Mouse (Mus musculus) myocyte (in vitro differentiated cells): ENCODE results near the gene Mmgt2. TPM values are rescaled to one million over a fixed set of nuclear protein-coding genes. Genes with fewer than 3 reads are reported as not detected.
A peak's percentile ranks its signal among the peaks of the same experiment; 100 is the strongest.
"Not testable (repeated sequence)": the region's sequence is repeated elsewhere in the genome, so short reads cannot be mapped to it uniquely, and the experiment has no call there.

Experiments
- H3K27me3 ChIP-seq: one replicate; pipeline ENCODE4 v1.6.1; 2011; ENCODE audit not compliant: control insufficient read depth, insufficient read depth, insufficient read length
- H3K36me3 ChIP-seq: one replicate; pipeline ENCODE4 v1.6.1; 2011; ENCODE audit not compliant: control insufficient read depth, insufficient read depth
- H3K4me2 ChIP-seq: one replicate; pipeline ENCODE4 v1.6.1; 2011; ENCODE audit warnings: low read depth, control low read depth
- H3K4me3 ChIP-seq: one replicate; pipeline ENCODE4 v1.5.1; 2011; ENCODE audit warnings: mild to moderate bottlenecking, control low read depth, moderate library complexity
- H3K79me2 ChIP-seq: one replicate; pipeline ENCODE4 v1.6.1; 2011; ENCODE audit not compliant: control insufficient read depth, insufficient read depth
- H3ac ChIP-seq: one replicate; pipeline ENCODE4 v1.6.1; 2011; ENCODE audit not compliant: control insufficient read depth, insufficient read length
- CEBPB ChIP-seq: IDR thresholded peaks from 2 replicates; pipeline ENCODE4 v1.6.1; 2011; ENCODE audit warnings: mild to moderate bottlenecking, moderate library complexity; ENCODE audit not compliant: poor library complexity, insufficient read depth, severe bottlenecking
- E2F4 ChIP-seq: IDR thresholded peaks from one replicate; pipeline ENCODE4 v1.6.1; 2011; ENCODE audit warnings: mild to moderate bottlenecking, control low read depth, moderate library complexity; ENCODE audit not compliant: insufficient read depth
- MAX ChIP-seq: IDR thresholded peaks from one replicate; pipeline ENCODE4 v1.6.1; 2011; ENCODE audit warnings: low read depth, mild to moderate bottlenecking, control low read depth
- MYOD1 ChIP-seq, 3 experiments: IDR thresholded peaks; one replicate each; pipeline ENCODE4 v1.6.1; 2011; ENCODE audit warnings: control low read depth in 2 of 3, low read depth in 2 of 3, mild to moderate bottlenecking in 2 of 3, moderate library complexity in 1 of 3; ENCODE audit not compliant: insufficient read length in 2 of 3, control insufficient read depth in 1 of 3
- MYOG ChIP-seq, 3 experiments: IDR thresholded peaks; one replicate each; pipeline ENCODE4 v1.6.1; 2011; ENCODE audit warnings: control low read depth in 2 of 3, low read depth in 2 of 3, mild to moderate bottlenecking in 2 of 3; ENCODE audit not compliant: insufficient read length in 2 of 3, control insufficient read depth in 1 of 3, insufficient read depth in 1 of 3
- POLR2A ChIP-seq: IDR thresholded peaks from one replicate; pipeline ENCODE4 v1.6.1; 2011; ENCODE audit warnings: low read depth, mild to moderate bottlenecking, control low read depth, moderate library complexity; ENCODE audit not compliant: insufficient read length
- POLR2AphosphoS2 ChIP-seq: IDR thresholded peaks from one replicate; pipeline ENCODE4 v1.6.1; 2011; ENCODE audit warnings: low read depth, control low read depth; ENCODE audit not compliant: insufficient read length
- REST ChIP-seq: IDR thresholded peaks from one replicate; pipeline ENCODE4 v1.6.1; 2011; ENCODE audit warnings: mild to moderate bottlenecking, control low read depth, moderate library complexity; ENCODE audit not compliant: insufficient read depth, insufficient read length
- SRF ChIP-seq: IDR thresholded peaks from one replicate; pipeline ENCODE4 v1.6.1; 2011; ENCODE audit warnings: low read depth; ENCODE audit not compliant: control insufficient read depth, insufficient read length
- TCF12 ChIP-seq: IDR thresholded peaks from one replicate; pipeline ENCODE4 v1.6.1; 2011; ENCODE audit warnings: mild to moderate bottlenecking, control low read depth; ENCODE audit not compliant: poor library complexity, insufficient read depth, severe bottlenecking
- TCF3 ChIP-seq: IDR thresholded peaks from one replicate; pipeline ENCODE4 v1.6.1; 2011; ENCODE audit warnings: low read depth, control low read depth; ENCODE audit not compliant: insufficient read length
- USF1 ChIP-seq: IDR thresholded peaks from one replicate; pipeline ENCODE4 v1.6.1; 2011; ENCODE audit warnings: low read depth, mild to moderate bottlenecking, control low read depth, moderate library complexity
- polyA plus RNA-seq: library from polyadenylated mRNA; unstranded; fragments of >200 nt; fragmentation: generic; extraction: Trizol; gene quantifications from one replicate; pipeline ENCODE4 v1.2.1, GENCODE M21; 2012; ENCODE audit warnings: missing spikeins

Gene Mmgt2
- polyA plus RNA-seq, 1 experiment: 29.2 TPM

- peak overlapping the region; percentile 73 for H3K4me2 ChIP-seq
Measured at GRCm38 (mm10) chr11:62646958-62647515, 1.4 kb upstream of the Mmgt2 start.

GRCm38 (mm10) chr11:62647661-62648590 lies 538 bp upstream of the Mmgt2 start, which contains the start of gene Lrrc75a:
TSS of gene Lrrc75a (minus strand) at chr11:62648523.
- TF ChIP-seq REST (no peak), POLR2A (peak; percentile 52), POLR2AphosphoS2 (no peak), SRF (no peak)
- Histone ChIP-seq H3K4me2 (peak within 1 kb of the TSS; percentile 73), H3K79me2 (peaks cover 13% of the 10 kb centered on the region), H3ac (peak within 1 kb of the TSS; percentile 83), H3K4me3 (peak within 1 kb of the TSS; percentile 27), H3K27me3 (no peaks in the 10 kb centered on the region), H3K36me3 (no peaks in the 10 kb centered on the region)

More at GRCm38 (mm10) chr11:62646958-62647515, 1.4 kb upstream of the Mmgt2 start:
- Histone ChIP-seq H3ac (no peak overlapping the region), H3K79me2 (peaks cover 13% of the 10 kb centered on the region), H3K4me3 (peak overlapping the region; percentile 27), H3K27me3 (no peaks in the 10 kb centered on the region), H3K36me3 (no peaks in the 10 kb centered on the region)
- TF ChIP-seq POLR2AphosphoS2 (no peak), MAX (no peak), SRF (no peak), TCF3 (no peak), MYOG (IDR thresholded peaks at IDR 0.05; ENCODE audit: control insufficient read depth in 1 of 3, insufficient read depth in 1 of 3, insufficient read length in 2 of 3, low read depth in 2 of 3) (no peak), POLR2A (no peak), MYOD1 (IDR thresholded peaks at IDR 0.05; ENCODE audit: control insufficient read depth in 1 of 3, insufficient read length in 2 of 3, low read depth in 2 of 3) (no peak), REST (no peak)

GRCm38 (mm10) chr11:62649803-62650202 lies 1.3 kb downstream of the Mmgt2 start:
- not testable (repeated sequence) for H3K79me2 ChIP-seq, H3ac ChIP-seq, H3K27me3 ChIP-seq, H3K36me3 ChIP-seq
- H3K4me3 ChIP-seq: peak overlapping the region; percentile 27
- H3K4me2 ChIP-seq: peak overlapping the region; percentile 69

GRCm38 (mm10) chr11:62651563-62651962 lies 3.1 kb downstream of the Mmgt2 start:
- Histone ChIP-seq H3K27me3 (no peaks in the 10 kb centered on the region), H3K36me3 (no peaks in the 10 kb centered on the region), H3K79me2 (peaks cover 7% of the 10 kb centered on the region), H3K4me2 (no peak overlapping the region), H3ac (no peak overlapping the region), H3K4me3 (no peak overlapping the region)
- TF ChIP-seq USF1: no peak
- TF ChIP-seq MAX: no peak
- no peak for TF ChIP-seq E2F4
- TF ChIP-seq POLR2A: no peak
- TF ChIP-seq MYOG (IDR thresholded peaks at IDR 0.05; ENCODE audit: control insufficient read depth in 1 of 3, insufficient read depth in 1 of 3, insufficient read length in 2 of 3, low read depth in 2 of 3): no peak
- TF ChIP-seq TCF12: no peak
- TF ChIP-seq TCF3: no peak
- TF ChIP-seq MYOD1 (IDR thresholded peaks at IDR 0.05; ENCODE audit: control insufficient read depth in 1 of 3, insufficient read length in 2 of 3, low read depth in 2 of 3): no peak
- TF ChIP-seq CEBPB: no peak

- TF ChIP-seq TCF12 (no peak), CEBPB (no peak), USF1 (no peak), MYOD1 (IDR thresholded peaks at IDR 0.05; ENCODE audit: control insufficient read depth in 1 of 3, insufficient read length in 2 of 3, low read depth in 2 of 3) (no peak), MYOG (IDR thresholded peaks at IDR 0.05; ENCODE audit: control insufficient read depth in 1 of 3, insufficient read depth in 1 of 3, insufficient read length in 2 of 3, low read depth in 2 of 3) (no peak), MAX (no peak), E2F4 (no peak), SRF (no peak), POLR2A (no peak), REST (no peak)
- Histone ChIP-seq H3K4me2 (no peak overlapping the region), H3ac (no peak overlapping the region)
Measured at GRCm38 (mm10) chr11:62652080-62652479, 3.6 kb downstream of the Mmgt2 start.

More at GRCm38 (mm10) chr11:62652080-62652479, 3.6 kb downstream of the Mmgt2 start:
- H3K79me2 ChIP-seq: peaks cover 7% of the 10 kb centered on the region
- H3K4me3 ChIP-seq: no peak overlapping the region
- H3K27me3 ChIP-seq: no peaks in the 10 kb centered on the region
- no peaks in the 10 kb centered on the region for H3K36me3 ChIP-seq
